Mouse (Mus musculus): ENCODE data around the gene March5. TPM values are rescaled to one million over a fixed set of nuclear protein-coding genes. Genes with fewer than 3 reads are reported as not detected.
A peak's percentile ranks its signal among the peaks of the same experiment; 100 is the strongest.

Gene March5
- polyA plus RNA-seq, 1 experiment from 2014 or later, result 49.9 TPM

DNA sequence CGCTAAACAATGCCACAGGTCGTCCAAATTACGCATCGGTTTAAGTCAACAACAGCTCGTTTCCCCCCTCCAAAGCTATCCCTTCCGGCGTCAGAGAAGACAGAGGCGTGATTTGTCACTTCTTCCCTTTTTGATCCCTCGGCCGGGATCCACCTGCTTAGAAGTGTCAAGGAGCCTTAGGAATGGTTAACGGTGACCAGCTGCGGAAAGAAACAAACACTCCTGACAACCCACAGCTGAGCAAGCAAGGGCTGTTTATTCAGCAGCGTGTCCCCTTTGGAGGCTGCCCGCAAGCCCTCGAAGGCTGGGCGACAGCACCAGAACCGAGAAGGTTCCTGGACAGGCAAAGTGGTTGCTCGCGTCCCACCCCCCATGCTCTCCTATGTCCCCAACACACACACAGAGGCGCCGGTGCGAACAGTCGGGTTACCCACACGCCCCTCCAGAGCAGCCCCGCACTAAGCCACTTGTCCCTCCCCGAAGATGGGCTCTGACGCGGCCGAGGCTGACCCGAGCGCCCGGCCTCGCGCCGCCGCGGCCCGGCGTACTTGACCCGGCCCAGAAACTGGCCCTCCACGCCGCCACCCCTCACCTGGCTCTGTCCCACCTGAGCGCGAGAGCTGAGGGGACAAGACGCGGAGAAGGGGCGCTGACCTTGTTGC lies 571 bp upstream of the March5 start:
- TF ChIP-seq EP300 (optimal IDR thresholded peaks at IDR 0.05), result no peak
- no peak for TF ChIP-seq CTCF (IDR thresholded peaks at IDR 0.05; ENCODE audit: low read depth)

DNA sequence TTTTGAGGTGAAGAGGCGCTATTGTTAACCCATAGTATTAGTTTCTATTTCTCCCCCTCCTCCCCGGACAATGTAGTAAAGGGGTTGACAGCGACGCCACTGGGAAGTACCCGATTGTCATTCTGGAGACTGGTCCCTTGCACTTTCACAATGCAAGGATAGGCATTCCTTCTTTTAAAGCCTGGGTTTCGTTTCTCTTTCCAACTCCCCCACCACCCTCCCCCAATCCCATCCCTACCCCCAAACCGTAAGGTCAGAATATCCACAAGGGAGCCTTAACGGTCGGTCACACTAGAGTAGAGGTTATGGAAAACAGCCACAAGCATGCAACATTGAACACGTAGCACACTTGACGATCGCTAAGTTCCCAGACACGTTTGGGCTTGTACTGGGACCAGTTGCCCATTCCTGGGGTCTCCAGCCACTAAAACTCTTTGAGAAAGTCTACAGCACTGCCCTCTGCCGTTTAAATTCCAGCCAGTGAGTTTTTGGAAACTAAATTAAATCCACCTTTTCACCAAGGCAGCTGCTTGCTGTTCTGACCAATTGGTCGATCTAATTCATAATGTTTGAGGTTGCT lies 923 bp downstream of the March5 start, which contains the start of gene Cpeb3:
Gene Cpeb3 (minus strand): TSS at position 426 of the 580 bp plus-strand sequence.
- peak; percentile 22 for DNase-seq (ENCODE audit: low spot score)
- Histone ChIP-seq H3K4me2 (replicated peaks; ENCODE audit: low read depth) (peak within 1 kb of the TSS; percentile 97), H3K4me1 (replicated peaks; ENCODE audit: control insufficient read depth, insufficient read depth) (peaks cover 3% of the 10 kb centered on the region; the same call in 1 of the 2 replicates), H3K27me3 (ENCODE audit: control insufficient read depth, insufficient read depth, low read length) (no peaks in the 10 kb centered on the region), H3K36me3 (ENCODE audit: control insufficient read depth, insufficient read depth, low read length) (peaks cover 5% of the 10 kb centered on the region; the same call in 1 of the 2 replicates), H3K9ac (ENCODE audit: low read length) (peak within 1 kb of the TSS; percentile 92), H3K27ac (replicated peaks) (peak within 1 kb of the TSS; percentile 93), H3K9me3 (ENCODE audit: control insufficient read depth, low read length) (no peaks in the 10 kb centered on the region), H3K4me3 (ENCODE audit: low read depth, low read length) (peak within 1 kb of the TSS; percentile 95)
- no peak for TF ChIP-seq EP300 (optimal IDR thresholded peaks at IDR 0.05)
- TF ChIP-seq CTCF (IDR thresholded peaks at IDR 0.05; ENCODE audit: low read depth), result peak; percentile 65
- no peak for ATAC-seq (ENCODE audit: low FRiP score, low TSS enrichment)
- under 1% methylated on average over 15 of the region's 15 CpGs for WGBS

More for the DNA sequence above, 571 bp upstream of the March5 start:
- H3K9ac ChIP-seq (ENCODE audit: low read length), result peak overlapping the region; percentile 92
- H3K27me3 ChIP-seq (ENCODE audit: control insufficient read depth, insufficient read depth, low read length), result no peaks in the 10 kb centered on the region
- peaks cover 3% of the 10 kb centered on the region; the same call in 1 of the 2 replicates for H3K36me3 ChIP-seq (ENCODE audit: control insufficient read depth, insufficient read depth, low read length)
- under 1% methylated on average over 46 of the region's 47 CpGs for WGBS
- H3K4me1 ChIP-seq (replicated peaks; ENCODE audit: control insufficient read depth, insufficient read depth), result peaks cover 3% of the 10 kb centered on the region; the same call in 1 of the 2 replicates
- peak overlapping the region; percentile 95 for H3K4me3 ChIP-seq (ENCODE audit: low read depth, low read length)
- H3K27ac ChIP-seq (replicated peaks), result peak overlapping the region; percentile 93
- H3K9me3 ChIP-seq (ENCODE audit: control insufficient read depth, low read length), result no peaks in the 10 kb centered on the region
- H3K4me2 ChIP-seq (replicated peaks; ENCODE audit: low read depth), result peak overlapping the region; percentile 97
- DNase-seq (ENCODE audit: low spot score), result peak; percentile 54
- peak; percentile 53 for ATAC-seq (ENCODE audit: low FRiP score, low TSS enrichment)

DNA sequence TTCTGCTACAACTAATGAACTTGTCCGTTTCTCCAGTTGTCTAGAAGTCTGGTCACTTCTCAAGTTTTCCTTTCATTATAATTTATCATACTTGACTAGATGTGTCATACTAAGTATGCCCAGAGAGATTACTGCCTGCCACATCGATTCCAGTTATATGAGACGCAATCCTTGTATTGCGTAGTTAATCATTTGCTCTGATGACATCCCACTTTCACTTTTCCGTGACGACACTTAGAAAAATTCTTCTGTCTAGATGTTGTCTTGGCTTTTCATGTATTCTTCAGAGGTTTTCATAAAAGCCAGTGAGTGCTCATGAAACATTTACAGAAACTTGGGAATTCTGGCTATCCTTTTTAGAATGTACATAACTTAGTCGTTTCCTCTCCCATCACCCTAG lies 1.6 kb downstream of the March5 start:
- TF ChIP-seq CTCF (IDR thresholded peaks at IDR 0.05; ENCODE audit: low read depth) (no peak), EP300 (optimal IDR thresholded peaks at IDR 0.05) (no peak)
- H3K27me3 ChIP-seq (ENCODE audit: control insufficient read depth, insufficient read depth, low read length), result no peaks in the 10 kb centered on the region
- H3K4me3 ChIP-seq (ENCODE audit: low read depth, low read length), result peak overlapping the region; percentile 95
- no peak for DNase-seq (ENCODE audit: low spot score)
- H3K4me1 ChIP-seq (replicated peaks; ENCODE audit: control insufficient read depth, insufficient read depth), result peaks cover 3% of the 10 kb centered on the region; the same call in 1 of the 2 replicates
- peaks cover 5% of the 10 kb centered on the region for H3K36me3 ChIP-seq (ENCODE audit: control insufficient read depth, insufficient read depth, low read length)
- no peaks in the 10 kb centered on the region for H3K9me3 ChIP-seq (ENCODE audit: control insufficient read depth, low read length)
- no peak overlapping the region for H3K27ac ChIP-seq (replicated peaks)
- ATAC-seq (ENCODE audit: low FRiP score, low TSS enrichment), result no peak
- H3K9ac ChIP-seq (ENCODE audit: low read length), result no peak overlapping the region
- H3K4me2 ChIP-seq (replicated peaks; ENCODE audit: low read depth), result peak overlapping the region; percentile 97
- 39% methylated on average over 7 of the region's 7 CpGs for WGBS

DNA sequence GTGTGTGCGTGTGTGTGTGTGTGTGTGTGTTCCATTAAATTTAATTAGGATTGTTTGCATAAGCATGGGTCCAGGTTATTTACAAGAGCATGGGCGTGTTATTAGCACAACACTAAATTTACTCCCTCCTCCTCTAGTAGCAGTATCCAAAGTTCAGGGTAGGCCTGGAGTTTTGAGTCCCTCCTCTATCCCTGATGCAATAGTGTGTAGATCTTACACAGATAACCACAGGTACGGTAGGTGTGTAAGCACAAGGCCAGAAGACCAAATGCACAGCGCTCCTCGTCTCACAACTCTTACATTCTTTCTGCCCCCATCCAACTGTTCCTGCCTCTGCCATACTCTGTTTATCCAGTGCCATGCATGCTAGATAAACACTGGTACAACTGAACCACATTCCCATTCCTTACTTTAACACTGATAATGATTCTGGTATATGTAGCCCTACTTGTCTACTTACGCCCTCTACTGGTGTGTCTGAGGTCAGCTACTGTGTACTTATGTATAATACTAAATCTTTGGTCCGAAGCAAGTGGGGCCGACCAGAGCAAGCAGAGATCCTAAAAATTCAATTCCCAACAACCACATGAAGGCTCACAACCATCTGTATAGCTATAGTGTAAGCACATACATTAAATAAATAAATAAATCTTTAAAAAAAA lies 2.3 kb downstream of the March5 start:
- ATAC-seq (ENCODE audit: low FRiP score, low TSS enrichment) (no peak), DNase-seq (ENCODE audit: low spot score) (no peak)
- H3K36me3 ChIP-seq (ENCODE audit: control insufficient read depth, insufficient read depth, low read length), result peaks cover 5% of the 10 kb centered on the region
- peaks cover 3% of the 10 kb centered on the region; the same call in 1 of the 2 replicates for H3K4me1 ChIP-seq (replicated peaks; ENCODE audit: control insufficient read depth, insufficient read depth)
- 73% methylated on average over 8 of the region's 8 CpGs for WGBS
- H3K27ac ChIP-seq (replicated peaks), result no peak overlapping the region
- TF ChIP-seq CTCF (IDR thresholded peaks at IDR 0.05; ENCODE audit: low read depth), result peak; percentile 55
- no peak for TF ChIP-seq EP300 (optimal IDR thresholded peaks at IDR 0.05)
- no peak overlapping the region for H3K9ac ChIP-seq (ENCODE audit: low read length)
- H3K9me3 ChIP-seq (ENCODE audit: control insufficient read depth, low read length), result no peaks in the 10 kb centered on the region
- no peaks in the 10 kb centered on the region for H3K27me3 ChIP-seq (ENCODE audit: control insufficient read depth, insufficient read depth, low read length)
- no peak overlapping the region for H3K4me3 ChIP-seq (ENCODE audit: low read depth, low read length)
- peak overlapping the region; percentile 11; the same call in 1 of the 2 replicates for H3K4me2 ChIP-seq (replicated peaks; ENCODE audit: low read depth)

DNA sequence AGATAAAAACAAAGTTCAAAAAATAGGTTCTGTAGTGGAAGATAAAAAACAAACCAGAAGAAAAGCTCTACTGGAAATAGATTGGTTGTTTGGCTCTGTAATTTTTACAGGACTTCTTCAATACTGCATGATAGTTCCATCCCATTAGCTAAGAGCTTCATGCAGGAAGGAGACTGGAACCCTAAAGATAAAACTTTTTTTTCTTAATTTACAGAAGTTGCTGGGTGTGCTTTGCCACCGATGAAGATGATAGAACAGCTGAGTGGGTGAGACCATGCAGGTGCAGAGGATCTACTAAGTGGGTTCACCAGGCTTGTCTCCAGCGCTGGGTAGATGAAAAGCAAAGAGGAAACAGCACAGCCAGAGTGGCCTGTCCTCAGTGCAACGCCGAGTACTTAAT lies 3.1 kb downstream of the March5 start:
- Histone ChIP-seq H3K4me2 (replicated peaks; ENCODE audit: low read depth) (no peak overlapping the region), H3K27me3 (ENCODE audit: control insufficient read depth, insufficient read depth, low read length) (no peaks in the 10 kb centered on the region), H3K27ac (replicated peaks) (no peak overlapping the region), H3K9me3 (ENCODE audit: control insufficient read depth, low read length) (no peaks in the 10 kb centered on the region), H3K36me3 (ENCODE audit: control insufficient read depth, insufficient read depth, low read length) (peaks cover 5% of the 10 kb centered on the region), H3K4me1 (replicated peaks; ENCODE audit: control insufficient read depth, insufficient read depth) (peaks cover 3% of the 10 kb centered on the region; the same call in 1 of the 2 replicates), H3K4me3 (ENCODE audit: low read depth, low read length) (no peak overlapping the region), H3K9ac (ENCODE audit: low read length) (no peak overlapping the region)
- WGBS, result 91% methylated on average over 4 of the region's 4 CpGs
- no peak for ATAC-seq (ENCODE audit: low FRiP score, low TSS enrichment)
- TF ChIP-seq CTCF (IDR thresholded peaks at IDR 0.05; ENCODE audit: low read depth), result no peak
- TF ChIP-seq EP300 (optimal IDR thresholded peaks at IDR 0.05), result no peak
- DNase-seq (ENCODE audit: low spot score), result no peak
